Mouse (Mus musculus) lung, postnatal 36 days (tissue): Measurements from ENCODE around the gene Myrf.

Experiments used
- DNase-seq: peaks from one replicate; pipeline ENCODE4 v3.0.0; 2022; ENCODE audit warnings: mixed read lengths

Gene Myrf

DNA sequence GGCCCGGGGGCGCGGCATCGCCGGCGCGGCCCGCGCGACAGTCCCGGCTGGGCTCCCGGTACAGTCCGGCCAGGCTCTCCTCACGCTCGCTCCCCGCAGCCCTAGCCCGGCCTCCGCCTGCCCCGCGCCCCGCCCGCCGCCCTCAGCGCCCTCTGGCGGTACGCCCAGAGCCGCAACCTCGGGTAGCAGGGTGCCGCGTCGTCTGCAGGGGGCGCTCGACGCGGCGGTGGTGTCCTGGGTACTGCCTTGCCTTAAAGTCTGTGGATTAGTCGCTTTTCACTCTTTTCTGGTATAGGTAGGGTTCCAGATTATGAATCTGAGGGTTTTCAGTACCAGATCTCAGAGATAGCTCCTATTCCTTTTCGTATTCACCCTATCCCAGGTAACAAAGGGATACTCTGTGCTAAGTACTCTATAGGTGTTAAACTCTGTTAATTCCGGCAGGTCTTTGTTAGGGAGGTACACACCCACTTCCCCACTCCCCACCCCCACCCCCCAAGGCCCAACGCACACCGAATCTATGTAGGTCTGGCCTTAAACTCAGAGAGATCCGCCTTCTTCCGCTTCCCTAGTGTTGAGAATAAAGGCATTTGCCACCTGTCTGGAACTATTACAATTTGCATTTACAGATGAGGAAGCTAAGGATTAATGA, at the start of gene Myrf:
Gene Myrf (minus strand): TSS at position 95 of the 652 bp plus-strand sequence.
- DNase-seq = peak; percentile 77

DNA sequence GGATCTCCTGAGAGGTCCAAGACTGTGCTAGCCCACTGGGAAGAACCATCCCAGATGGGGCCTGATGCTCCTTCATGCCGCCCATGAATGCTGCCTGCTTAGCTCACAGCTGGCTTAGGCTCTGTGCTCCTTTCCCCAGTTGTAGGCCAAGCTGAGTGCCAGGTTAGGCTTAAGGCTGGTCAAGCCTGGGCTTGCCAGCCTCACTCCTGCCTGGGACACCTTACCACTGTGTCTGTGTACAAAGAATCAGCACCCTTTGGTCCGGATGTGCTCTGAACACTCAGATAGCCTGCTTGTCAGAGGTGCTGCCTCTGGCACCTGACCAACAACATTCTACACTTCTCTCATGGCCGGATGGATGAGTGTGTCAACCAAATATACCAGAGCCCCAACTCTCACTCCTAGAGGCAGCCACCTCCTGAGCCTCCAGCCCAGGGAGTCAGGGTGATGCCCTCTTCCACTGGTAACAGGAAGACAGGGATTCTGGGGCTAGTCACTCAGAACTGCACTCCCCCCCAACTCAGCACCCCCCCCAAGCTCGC, 49.1 kb upstream of the Myrf start:
- no peak for DNase-seq

DNA sequence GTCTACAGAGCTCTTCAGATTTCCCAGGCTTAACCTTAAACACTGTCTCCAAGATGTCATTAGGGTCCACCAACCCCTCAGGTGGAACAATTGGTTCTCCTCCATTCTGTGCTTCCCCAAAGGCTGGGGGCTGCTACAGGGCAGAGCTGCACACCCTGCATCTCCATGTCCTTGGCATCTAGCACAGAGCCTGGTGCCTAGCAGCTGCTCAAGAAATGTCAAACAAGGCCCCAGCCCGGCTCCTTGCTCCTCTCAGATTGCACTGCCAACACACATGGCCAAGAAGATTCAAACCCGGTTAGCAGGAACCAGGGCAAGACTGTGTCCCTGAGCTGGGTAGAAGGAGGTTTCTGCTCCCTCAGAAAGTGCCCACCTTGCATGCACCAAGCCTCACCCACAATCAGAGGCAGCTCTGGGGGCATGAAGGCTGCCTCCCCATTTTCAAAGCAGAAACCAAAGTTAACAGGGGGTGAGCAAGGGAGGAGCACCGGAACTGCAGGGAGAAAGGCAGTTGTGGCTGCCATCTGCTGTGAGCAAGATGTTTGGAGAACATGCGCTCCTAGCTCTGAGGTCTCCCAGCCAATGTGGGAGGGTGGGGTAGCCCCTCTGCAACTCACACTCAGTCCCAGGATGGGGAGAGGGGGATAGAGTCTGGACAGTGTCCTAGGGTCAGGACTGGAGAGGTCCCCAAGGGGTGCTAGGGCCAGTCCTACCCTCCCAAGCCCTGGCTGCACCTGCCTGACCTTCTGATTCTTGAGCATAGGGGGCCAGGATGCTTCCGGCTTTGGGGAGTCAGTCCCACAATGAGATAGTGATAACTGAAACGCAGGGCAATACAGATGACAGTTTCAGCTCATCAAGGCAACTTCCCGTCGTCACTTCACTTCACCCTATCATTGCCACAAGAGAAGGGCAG, 47.8 kb upstream of the Myrf start:
- no peak for DNase-seq

DNA sequence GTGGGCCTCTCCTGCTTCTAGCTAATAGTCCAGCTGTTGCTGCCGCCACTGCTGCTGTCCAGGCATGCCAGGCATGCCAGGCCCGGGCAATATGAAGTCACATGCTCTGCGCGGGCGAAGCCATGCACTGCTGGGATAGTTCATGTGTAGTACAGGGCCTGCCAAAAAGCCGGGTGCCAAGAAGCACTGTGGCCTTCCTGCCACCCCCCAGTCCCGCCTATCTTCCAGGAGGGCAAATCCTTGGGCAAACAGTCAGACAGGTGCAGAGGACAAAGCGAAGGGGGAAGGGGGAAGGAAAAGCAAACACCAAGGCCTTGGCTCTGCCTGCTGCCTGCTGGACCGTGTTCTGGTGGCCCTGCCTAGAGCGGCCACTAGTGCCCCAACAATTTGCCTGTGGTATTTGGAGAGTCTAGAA, 45.9 kb upstream of the Myrf start:
- peak; percentile 79 for DNase-seq

DNA sequence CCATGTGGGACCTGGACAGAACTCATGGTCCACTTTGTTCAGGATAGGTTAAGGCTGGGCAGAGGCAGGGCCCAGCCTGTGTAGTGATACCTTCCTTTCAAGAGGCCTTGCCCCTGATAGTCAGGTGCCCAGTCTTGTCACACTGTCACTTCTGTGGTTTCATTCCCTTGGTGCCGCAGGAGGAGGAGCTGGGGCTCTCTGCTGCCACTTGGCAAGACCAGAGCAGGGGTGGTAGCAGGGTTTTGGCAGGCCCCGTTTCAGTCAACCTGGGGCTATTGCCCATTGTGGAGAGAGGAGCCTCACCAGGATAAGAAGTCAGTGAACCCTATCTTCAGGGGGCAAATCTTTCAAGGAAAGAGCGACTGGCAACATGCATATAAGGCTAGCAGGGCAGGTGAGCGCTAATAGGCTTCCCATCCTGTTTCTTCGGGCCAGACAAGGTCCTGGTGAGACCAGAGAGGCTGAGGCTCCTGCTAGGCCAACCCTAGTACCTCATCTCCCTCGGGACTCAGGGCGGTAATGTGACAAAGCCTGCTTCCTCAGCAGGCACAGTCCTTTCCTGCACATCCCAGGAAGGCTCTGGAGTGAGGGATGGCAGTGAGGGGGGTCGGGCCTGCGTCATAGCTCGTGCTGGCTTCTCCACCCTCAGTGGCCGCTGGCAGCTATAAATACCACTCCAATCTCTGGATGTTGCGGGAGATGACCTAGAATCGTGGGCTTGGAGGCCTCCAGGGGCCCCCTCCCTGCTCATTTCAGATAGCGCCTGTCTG, 40.4 kb upstream of the Myrf start:
- DNase-seq = no peak

DNA sequence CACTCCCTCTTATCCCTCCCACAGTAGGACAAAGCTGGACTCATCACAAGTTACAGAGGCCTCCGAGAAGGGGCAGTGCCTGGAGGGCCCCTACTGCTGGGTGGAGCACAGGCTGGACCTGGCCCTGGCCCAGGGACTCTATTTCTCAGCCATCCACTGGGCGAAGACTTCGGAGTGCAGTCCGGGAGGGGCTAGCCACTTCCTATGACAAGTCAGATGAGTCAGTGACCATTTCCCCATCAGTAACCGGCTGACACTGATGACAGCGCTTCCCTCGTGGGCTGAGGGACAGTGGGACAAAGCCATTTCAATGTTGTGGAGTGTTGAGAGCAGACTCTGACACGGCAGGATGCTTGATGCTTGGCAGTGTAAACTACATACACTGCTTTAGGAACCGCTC, 39.1 kb upstream of the Myrf start:
- DNase-seq = peak; percentile 68

DNA sequence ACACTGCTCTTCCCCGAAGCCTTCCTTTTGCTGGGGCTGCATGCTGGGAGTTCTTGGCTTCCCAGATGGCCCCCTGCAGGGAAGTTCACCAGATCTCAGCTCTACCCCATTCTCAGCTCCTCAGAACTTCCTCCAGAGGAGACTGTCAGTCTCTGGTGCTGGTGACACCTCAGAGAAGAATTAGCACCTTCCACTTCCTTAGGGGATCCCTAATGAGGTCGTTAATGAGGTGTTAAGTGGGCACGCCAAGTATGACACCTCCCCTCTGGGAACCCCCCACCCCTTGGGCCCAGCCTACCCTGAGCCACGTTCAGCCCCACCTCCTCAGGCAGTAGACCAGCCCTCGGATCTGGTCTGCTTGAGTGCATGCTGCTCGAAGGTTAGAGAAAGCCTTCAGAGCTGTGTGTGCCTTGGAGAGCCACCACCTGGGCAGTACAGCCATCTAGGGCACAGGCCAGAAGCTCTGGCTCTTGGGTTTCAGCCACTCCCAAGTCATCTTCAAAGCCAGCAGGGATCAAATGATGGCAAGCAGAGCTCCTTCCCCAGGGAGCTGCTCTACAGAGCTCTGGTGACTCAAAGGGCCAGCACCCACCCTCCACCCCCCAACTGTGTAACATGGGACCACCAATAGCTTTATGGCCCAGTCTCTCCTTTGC, 38.2 kb upstream of the Myrf start:
- no peak for DNase-seq

DNA sequence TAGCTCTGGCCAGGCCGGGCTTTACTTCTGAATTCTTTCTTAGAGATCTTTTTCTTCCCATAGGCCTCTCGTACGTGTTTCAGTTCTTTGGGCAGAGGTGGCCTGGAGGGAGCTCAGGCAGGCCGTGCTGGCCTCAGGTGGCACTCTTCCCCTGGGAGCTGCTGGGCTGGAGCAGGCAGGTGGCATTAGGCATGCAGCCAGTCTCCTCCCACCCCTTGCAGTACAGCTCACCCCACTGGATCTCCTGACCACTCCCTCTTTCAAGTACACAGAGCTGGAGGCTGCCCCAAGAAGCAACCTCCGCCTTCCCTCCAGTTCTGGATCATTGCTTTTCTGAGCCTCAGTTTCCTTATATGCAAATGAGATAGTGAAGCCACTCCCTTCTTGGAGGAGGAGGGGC, 37.2 kb upstream of the Myrf start:
- DNase-seq = peak; percentile 88

DNA sequence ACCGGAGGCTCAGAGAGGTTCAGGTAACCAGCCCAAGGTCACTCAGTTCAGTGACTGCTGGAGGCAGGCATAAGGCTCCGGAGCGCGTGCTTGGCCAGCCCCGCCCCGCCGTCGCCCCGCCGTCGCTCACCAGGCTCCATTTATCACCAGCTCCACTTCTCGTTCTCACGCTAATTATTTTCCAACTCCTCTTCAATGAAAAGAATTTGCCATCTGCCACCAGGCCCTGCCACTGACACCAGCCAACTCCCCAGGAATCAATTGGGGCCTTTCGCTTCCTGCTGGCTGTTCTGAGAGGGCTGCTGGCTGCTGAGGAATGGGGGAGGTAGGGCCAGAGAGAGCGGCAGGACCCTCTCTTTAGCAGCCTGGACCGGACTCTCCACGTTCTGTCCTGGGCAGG, 36.8 kb upstream of the Myrf start:
- peak; percentile 45 for DNase-seq

DNA sequence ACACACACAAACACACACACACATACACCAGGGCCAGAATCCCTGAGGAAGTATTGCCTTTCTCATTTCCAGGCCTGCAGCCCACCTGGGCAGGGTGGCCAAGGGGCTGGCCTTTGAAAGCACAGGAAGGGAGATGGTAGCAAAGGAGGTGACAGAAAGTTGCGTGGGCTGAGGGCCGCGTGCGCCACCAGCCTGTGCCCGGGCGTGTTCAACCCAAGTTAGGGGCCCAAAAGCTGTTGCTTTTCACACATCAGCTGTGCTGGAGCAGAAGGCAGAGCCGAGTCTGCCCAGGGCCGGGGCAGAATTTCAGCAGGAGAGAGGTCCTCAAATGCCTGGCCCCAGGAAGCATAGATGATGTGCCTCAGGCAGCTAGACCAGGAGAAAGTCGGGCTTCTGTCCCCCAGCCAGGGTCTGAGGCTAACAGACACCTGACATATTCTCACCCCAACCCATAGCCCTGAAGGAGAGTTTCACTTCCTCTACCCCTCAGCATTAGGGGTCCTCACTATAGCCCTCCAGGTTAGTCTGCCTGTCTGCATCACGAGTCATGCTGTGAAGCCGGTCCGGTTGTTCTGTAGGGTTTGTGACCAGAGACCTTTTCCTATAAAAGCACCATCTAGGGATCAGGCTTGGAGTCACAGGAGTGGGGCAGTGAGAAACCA, 36.1 kb upstream of the Myrf start:
- no peak for DNase-seq

DNA sequence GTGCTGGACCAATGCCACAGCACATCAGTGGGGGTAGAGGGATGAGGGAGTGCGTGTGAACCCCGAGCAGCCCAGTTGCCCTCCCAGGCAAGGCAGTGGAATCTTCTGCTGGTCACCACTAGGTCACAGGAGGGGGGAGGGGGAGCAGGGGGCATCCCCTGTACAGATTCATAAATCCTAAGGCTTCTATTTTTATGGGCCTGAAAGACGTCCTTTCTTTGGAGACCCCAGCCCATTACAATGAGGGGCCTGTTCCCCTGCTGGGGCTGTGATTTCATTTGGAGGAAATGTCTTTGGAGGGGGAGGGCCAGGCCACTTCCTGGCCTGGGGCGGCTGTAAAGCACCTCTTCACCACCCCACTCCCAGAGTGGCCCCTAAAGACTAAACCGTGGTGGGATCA, 33.5 kb upstream of the Myrf start:
- no peak for DNase-seq

DNA sequence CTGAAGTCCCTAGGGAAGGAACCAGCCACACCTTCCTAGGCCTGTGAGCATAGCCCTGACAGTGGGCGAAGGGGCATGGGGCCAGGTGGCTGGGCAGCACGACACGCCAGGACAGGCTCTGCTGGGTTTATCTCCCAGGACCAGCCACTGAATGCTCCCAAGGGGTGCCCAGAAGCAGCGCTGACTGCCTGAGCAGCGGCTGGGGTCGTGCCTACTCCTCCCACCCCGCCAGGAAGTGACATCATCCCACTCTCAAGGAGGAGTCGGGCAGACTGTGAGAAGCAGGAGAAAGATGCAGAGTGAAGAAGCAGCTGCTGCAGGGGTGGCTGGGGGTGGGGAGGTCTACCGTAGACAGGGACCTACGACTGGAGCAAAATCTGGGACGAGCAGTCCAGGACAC, 32.2 kb upstream of the Myrf start:
- DNase-seq = no peak

DNA sequence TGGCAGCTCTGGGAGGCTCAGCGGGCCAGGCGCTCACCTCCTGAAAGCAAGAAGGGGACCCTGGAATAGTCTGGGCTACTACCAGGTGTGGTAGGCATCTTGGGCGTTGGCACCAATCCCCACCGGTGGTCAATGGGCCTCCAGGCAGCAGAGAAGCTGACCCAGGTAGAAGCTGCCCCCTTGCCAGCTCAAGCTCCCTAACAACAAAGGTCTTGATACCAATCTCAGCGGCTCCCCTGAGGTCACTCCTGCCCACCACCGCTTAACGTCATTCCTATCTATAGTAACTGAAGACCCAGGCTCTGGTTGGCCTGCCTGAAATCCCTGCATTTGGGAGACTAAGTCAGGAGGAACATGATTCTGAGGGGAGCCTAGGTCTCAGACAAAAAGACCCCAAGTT, 31.0 kb upstream of the Myrf start:
- DNase-seq = no peak

DNA sequence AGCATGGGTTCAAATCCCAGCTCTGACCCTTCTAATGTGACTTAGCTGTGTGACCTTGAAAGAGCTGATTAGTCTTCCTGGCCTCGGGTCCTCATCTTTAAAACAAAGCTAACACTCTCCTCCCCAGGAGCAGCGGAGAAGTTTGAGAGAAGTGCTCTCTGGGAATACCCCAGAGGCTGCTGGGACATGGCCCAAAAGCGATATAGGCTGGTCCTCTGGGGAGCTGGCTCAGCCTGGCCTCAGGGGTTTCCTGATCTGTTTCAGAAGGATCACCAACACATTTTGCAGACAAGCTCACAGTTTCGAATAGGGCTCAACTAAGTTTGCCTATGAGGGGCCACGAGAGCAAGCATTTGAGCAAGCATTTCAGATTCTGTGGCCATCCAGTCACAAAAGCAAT, 29.8 kb upstream of the Myrf start:
- DNase-seq = no peak

DNA sequence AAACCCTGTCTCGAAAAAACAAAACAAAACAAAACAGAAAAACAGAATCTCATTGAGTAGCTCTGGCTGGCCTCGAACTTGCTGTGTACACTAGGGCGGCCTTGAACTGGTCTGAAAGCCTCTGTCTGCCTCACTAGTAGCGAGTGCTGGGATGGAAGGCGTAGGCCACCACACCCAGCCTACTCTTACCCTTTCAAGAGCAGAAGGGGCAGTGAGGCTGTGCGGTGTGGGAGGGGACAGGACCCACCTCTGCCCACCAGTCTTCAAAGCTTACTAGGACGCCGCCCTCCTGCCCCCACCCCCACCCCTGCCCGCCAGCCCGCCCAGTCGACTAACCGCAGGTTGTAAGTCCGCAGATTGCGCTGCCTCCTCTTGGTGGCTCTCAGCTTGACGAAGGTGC, 28.3 kb upstream of the Myrf start:
- DNase-seq = no peak

DNA sequence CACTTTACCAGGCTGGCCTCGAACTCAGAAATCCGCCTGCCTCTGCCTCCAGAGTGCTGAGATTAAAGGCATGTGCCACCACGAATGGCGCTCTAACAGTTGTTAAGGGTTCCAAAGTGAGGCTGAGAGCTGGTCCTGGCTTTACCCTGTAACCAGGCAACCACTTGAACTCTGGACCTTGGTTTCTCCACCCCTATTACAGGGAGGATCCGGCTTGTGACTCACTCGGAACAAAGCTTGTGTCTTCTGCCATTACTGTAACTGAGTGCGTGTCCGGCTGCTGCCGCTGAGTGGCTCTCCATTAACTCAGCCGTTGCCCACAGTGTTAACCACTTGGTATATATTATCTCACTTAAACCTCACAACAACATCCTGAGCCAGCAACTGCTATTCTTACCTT, 27.4 kb upstream of the Myrf start:
- DNase-seq = peak; percentile 56

DNA sequence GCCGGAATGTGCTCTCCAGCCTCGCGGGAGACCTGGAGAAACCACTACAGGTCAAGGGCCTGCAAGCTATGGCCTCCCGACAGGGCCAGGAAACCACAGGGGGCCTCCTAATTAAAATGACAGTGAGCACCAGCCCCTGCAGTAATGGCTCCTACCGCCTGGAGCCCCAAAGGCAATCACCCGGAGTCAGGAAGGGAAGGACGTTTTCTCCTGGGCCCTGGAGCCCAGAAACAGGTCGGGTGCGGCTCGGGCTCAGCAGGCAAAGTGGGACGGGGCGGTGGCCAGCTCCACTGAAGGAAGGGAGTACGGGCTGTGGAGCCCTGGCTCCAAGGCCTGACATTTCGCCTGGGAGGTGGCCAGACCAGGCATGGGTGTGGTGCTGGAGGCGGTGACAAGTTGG, 26.5 kb upstream of the Myrf start:
- peak; percentile 53 for DNase-seq

DNA sequence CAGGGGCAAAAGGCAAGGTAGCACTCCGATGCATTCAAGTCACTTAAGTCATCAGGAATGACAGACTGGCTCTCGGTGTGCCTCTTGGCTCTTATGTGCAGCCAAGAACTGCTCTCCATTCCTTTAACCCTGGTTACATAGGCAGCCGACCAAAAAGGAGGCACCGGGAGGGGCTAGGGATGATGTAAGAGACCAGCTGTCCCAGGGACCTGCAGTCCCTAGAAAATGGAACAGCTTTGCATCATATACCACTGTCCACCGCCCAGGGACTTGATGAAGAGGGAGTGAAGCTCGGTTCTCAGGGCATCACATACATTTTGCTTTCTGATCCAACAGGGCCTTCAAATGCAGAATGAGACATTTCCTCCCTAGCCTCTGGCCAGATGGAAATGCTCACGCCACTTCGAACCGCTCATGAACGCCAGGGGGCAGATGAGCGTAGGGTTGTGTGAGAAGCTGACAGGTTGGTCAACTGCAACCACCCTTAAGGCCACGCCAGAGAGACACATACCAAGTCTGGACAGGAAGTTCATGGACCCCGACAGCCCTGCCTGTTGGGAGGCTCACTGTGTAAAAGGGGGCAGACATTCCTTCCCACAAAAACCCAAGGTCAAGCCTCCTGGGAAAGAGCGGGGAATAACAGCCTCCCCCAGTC, 25.8 kb upstream of the Myrf start:
- peak; percentile 95 for DNase-seq

DNA sequence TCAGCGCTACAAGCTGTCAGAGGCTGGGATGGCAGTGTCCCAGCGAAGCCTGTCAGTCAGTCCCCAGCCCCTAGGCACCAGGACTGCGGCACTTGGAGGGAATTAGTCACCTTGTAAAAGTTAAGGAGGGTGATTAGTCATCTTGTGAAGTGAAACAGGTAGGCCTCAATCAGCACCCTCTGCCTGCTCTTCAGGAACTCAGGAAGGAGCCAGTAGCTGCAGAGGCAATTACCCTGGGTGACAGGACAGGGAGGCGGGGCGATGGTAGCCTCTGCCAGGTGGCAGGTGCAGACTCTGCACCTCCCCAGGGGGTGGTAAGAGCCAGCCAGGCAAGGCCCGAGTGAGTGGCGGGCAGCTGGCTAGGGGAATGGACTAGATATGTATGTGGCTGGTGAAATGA, 20.8 kb upstream of the Myrf start:
- no peak for DNase-seq

DNA sequence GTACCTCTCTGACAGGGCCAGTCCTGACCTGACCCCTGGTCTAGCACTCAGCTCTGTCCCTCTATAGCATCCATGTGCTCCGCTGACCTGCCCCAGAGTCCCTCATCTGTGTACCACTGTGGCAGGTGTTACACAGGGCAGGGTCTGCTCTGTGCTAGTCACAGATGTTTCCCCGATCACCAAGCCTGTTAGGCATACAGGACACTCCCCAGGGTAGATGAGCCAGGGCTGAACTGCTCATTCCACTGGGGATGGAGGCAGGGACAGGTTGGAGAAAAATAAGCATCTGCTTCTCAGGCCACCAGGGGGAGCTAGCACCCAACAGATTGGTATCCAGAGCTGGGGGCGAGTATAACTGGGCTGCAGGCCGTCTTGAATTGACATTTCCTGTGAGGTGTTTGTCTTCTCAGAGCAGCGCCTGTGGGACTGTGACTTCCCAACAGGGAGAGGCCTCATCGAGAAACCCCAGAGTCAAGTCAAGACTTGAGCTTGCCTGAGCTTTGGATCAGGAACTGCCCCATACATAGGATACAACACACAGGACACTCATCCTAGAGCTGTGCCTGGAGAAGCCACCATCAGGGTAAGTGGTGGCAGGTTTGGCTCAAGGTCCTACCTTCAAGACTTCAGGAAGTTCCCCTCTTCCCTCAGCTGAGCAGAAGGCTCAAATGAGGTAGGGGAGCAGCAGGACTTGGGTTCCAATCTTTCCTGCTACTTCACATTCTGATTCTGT, 17.9 kb upstream of the Myrf start:
- peak; percentile 87 for DNase-seq

DNA sequence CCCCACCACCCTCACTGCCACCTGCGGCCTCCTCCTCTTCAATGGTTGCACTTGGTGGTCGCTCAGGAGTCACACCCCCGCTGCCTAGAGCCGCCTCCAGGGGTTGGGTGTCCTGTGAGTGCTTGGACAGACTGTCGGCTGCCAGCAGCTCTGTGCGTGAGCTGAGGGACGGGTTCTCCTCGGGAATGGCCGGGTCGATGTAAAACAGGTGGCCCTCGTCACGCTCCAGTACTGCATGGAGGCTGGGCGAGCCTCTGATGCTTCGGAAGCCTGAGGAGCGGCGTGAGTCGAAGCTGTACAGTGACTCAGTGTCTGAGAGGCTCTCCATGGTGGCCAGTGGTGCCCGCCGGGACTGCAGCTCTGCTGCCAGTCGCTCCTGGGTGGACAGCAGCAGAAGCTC, 7.6 kb upstream of the Myrf start:
- peak; percentile 8 for DNase-seq
